Mouse (Mus musculus): ENCODE data around the gene Myh14. TPM values are rescaled to one million over a fixed set of nuclear protein-coding genes. Genes with fewer than 3 reads are reported as not detected.
A peak's percentile ranks its signal among the peaks of the same experiment; 100 is the strongest.

Myh14 gene
- polyA plus RNA-seq, 1 experiment from 2014 or later: 28.4 TPM

DNA sequence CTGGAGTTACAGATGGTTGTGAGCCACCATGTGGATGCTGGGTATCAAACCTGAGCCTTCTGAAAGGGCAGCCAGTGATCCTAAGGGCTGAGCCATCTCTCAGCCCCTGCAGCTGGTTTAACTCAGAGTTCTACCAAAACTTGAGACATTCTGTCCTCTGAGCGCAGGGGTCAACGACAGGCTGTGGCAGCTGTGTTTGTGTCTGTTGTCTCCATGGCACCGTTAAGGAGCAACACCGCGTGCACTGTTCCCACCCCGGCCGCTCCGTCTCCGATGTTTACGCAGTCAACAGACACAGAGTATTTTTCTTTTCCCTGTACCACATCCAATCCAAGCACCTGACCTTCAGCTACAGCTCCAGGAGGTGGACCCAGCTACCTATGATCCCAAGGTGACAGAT, 22.9 kb downstream of the Myh14 start:
- ATAC-seq (ENCODE audit: low FRiP score, low TSS enrichment) (peak; percentile 60), DNase-seq (ENCODE audit: low spot score) (peak; percentile 40)
- TF ChIP-seq EP300 (optimal IDR thresholded peaks at IDR 0.05) (no peak), CTCF (IDR thresholded peaks at IDR 0.05; ENCODE audit: low read depth) (no peak)
- WGBS: 16% methylated on average over 10 of the region's 10 CpGs
- Histone ChIP-seq H3K27me3 (ENCODE audit: control insufficient read depth, insufficient read depth, low read length) (no peaks in the 10 kb centered on the region), H3K4me1 (replicated peaks; ENCODE audit: control insufficient read depth, insufficient read depth) (no peaks in the 10 kb centered on the region), H3K27ac (replicated peaks) (no peak overlapping the region), H3K4me3 (ENCODE audit: low read depth, low read length) (no peak overlapping the region), H3K36me3 (ENCODE audit: control insufficient read depth, insufficient read depth, low read length) (no peaks in the 10 kb centered on the region), H3K9me3 (ENCODE audit: control insufficient read depth, low read length) (no peaks in the 10 kb centered on the region), H3K4me2 (replicated peaks; ENCODE audit: low read depth) (no peak overlapping the region), H3K9ac (ENCODE audit: low read length) (no peak overlapping the region)

DNA sequence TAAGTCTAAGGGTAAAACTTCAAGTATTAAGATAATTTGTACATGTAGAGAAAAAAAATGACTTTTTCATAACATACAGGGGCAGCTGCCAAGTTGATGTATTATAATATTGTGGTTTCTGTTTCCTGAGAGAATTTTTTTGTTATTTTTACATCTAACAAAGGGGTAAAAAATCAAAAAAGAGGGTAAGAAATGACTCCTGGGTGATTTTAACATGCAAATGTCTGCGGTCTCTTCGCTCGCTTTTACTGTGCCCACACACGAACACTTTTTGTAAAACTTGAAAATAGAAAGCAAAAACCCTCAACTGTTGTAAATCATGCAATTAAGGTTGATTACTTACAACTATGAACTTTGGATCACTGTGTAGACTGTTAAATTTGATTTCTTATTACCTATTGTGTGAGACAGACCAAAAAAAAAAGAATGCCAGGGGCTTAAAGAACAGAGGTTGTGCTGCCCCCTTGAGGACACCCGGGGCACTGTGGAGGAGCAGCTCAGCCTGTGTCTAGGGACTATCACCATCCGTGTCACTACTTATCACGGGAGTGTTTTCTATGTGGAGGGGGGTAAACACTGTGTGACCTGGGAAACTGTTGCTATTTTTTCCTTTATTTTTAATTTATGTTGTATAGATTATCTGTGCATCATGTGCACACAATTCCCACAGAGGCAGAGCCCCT, 23.5 kb downstream of the Myh14 start:
- Histone ChIP-seq H3K4me2 (replicated peaks; ENCODE audit: low read depth) (no peak overlapping the region), H3K4me1 (replicated peaks; ENCODE audit: control insufficient read depth, insufficient read depth) (no peaks in the 10 kb centered on the region), H3K27ac (replicated peaks) (no peak overlapping the region), H3K36me3 (ENCODE audit: control insufficient read depth, insufficient read depth, low read length) (no peaks in the 10 kb centered on the region), H3K9ac (ENCODE audit: low read length) (no peak overlapping the region), H3K27me3 (ENCODE audit: control insufficient read depth, insufficient read depth, low read length) (no peaks in the 10 kb centered on the region), H3K4me3 (ENCODE audit: low read depth, low read length) (no peak overlapping the region), H3K9me3 (ENCODE audit: control insufficient read depth, low read length) (no peaks in the 10 kb centered on the region)
- peak; percentile 78 for DNase-seq (ENCODE audit: low spot score)
- ATAC-seq (ENCODE audit: low FRiP score, low TSS enrichment): no peak; the same call in 1 of the 2 replicates
- WGBS: 50% methylated on average over 7 of the region's 7 CpGs
- TF ChIP-seq EP300 (optimal IDR thresholded peaks at IDR 0.05) (no peak), CTCF (IDR thresholded peaks at IDR 0.05; ENCODE audit: low read depth) (peak; percentile 79)

DNA sequence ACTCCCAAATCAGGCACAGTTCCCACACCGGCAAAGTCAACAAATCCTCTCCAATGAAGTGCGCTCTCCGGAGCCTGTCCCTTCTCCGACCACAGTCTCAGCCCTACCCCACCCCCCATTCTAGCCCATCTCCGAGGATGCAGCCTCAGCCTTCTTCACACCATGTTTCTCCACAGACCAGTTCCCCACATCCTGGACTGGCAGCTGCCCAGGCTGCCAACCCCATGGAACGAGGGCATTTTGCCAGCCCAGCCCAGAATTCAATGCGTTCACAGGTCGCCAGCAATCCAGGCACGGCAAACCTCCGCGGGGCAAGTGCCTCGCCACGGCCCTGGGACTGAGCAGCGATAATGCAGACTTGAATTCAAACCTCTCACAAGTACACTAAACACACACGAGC, 24.7 kb downstream of the Myh14 start:
- H3K9ac ChIP-seq (ENCODE audit: low read length): no peak overlapping the region
- 31% methylated on average over 15 of the region's 15 CpGs for WGBS
- TF ChIP-seq EP300 (optimal IDR thresholded peaks at IDR 0.05): no peak
- peak; percentile 49 for DNase-seq (ENCODE audit: low spot score)
- H3K4me2 ChIP-seq (replicated peaks; ENCODE audit: low read depth): no peak overlapping the region
- no peak overlapping the region for H3K4me3 ChIP-seq (ENCODE audit: low read depth, low read length)
- no peaks in the 10 kb centered on the region for H3K9me3 ChIP-seq (ENCODE audit: control insufficient read depth, low read length)
- no peaks in the 10 kb centered on the region for H3K36me3 ChIP-seq (ENCODE audit: control insufficient read depth, insufficient read depth, low read length)
- H3K4me1 ChIP-seq (replicated peaks; ENCODE audit: control insufficient read depth, insufficient read depth): no peaks in the 10 kb centered on the region
- no peaks in the 10 kb centered on the region for H3K27me3 ChIP-seq (ENCODE audit: control insufficient read depth, insufficient read depth, low read length)
- no peak overlapping the region for H3K27ac ChIP-seq (replicated peaks)
- ATAC-seq (ENCODE audit: low FRiP score, low TSS enrichment): no peak

DNA sequence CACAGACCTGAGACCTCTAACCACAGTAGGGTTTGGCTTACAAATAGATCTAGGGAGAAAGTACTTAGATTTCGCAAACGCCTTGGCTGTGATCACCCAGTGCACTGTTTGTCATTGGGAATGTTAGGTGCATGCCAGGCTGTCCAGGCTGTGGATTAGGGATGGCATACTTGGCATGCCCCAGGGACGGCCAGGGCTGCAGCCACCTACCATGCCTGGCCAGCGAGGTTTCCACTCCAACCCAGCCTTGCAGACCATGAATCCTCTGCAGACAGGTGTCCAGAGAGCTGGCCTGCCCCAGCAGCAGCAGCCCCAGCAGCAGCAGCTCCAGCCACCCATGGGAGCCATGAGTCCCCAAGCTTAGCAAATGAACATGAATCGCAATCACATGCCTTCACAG, 25.4 kb downstream of the Myh14 start:
- TF ChIP-seq CTCF (IDR thresholded peaks at IDR 0.05; ENCODE audit: low read depth): no peak
- no peak for TF ChIP-seq EP300 (optimal IDR thresholded peaks at IDR 0.05)
- H3K4me2 ChIP-seq (replicated peaks; ENCODE audit: low read depth): no peak overlapping the region
- no peaks in the 10 kb centered on the region for H3K9me3 ChIP-seq (ENCODE audit: control insufficient read depth, low read length)
- no peak for ATAC-seq (ENCODE audit: low FRiP score, low TSS enrichment)
- H3K27ac ChIP-seq (replicated peaks): no peak overlapping the region
- no peaks in the 10 kb centered on the region for H3K27me3 ChIP-seq (ENCODE audit: control insufficient read depth, insufficient read depth, low read length)
- no peaks in the 10 kb centered on the region for H3K4me1 ChIP-seq (replicated peaks; ENCODE audit: control insufficient read depth, insufficient read depth)
- H3K4me3 ChIP-seq (ENCODE audit: low read depth, low read length): no peak overlapping the region
- WGBS: 75% methylated on average over 5 of the region's 5 CpGs
- no peak overlapping the region for H3K9ac ChIP-seq (ENCODE audit: low read length)
- no peaks in the 10 kb centered on the region for H3K36me3 ChIP-seq (ENCODE audit: control insufficient read depth, insufficient read depth, low read length)
- DNase-seq (ENCODE audit: low spot score): no peak

DNA sequence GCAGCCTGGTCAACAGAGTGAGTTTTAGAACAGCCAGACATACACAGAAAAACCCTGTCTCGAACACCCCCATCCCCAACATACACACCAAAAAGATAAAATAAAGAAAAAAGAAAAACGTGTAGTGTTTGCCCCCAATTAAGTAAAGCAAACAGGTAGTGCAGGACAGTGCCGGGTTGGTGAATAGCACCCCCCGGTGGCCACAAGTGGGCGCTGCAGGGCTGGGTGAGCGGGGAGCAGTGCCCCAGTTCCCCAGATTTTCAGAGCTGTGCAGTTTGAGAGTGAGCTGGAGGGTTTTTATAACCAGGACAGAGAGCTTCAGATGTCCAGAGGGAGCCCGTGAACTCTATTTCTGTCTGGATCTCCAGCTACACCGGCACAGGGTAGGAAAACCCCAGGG, 28.8 kb downstream of the Myh14 start:
- H3K4me1 ChIP-seq (replicated peaks; ENCODE audit: control insufficient read depth, insufficient read depth): no peaks in the 10 kb centered on the region
- no peak overlapping the region for H3K4me2 ChIP-seq (replicated peaks; ENCODE audit: low read depth)
- H3K27me3 ChIP-seq (ENCODE audit: control insufficient read depth, insufficient read depth, low read length): no peaks in the 10 kb centered on the region
- H3K9ac ChIP-seq (ENCODE audit: low read length): no peak overlapping the region
- ATAC-seq (ENCODE audit: low FRiP score, low TSS enrichment) (no peak), DNase-seq (ENCODE audit: low spot score) (peak; percentile 62)
- TF ChIP-seq EP300 (optimal IDR thresholded peaks at IDR 0.05) (no peak), CTCF (IDR thresholded peaks at IDR 0.05; ENCODE audit: low read depth) (peak; percentile 69)
- no peaks in the 10 kb centered on the region for H3K36me3 ChIP-seq (ENCODE audit: control insufficient read depth, insufficient read depth, low read length)
- 30% methylated on average over 8 of the region's 8 CpGs for WGBS
- H3K27ac ChIP-seq (replicated peaks): no peak overlapping the region
- no peak overlapping the region for H3K4me3 ChIP-seq (ENCODE audit: low read depth, low read length)
- H3K9me3 ChIP-seq (ENCODE audit: control insufficient read depth, low read length): no peaks in the 10 kb centered on the region

DNA sequence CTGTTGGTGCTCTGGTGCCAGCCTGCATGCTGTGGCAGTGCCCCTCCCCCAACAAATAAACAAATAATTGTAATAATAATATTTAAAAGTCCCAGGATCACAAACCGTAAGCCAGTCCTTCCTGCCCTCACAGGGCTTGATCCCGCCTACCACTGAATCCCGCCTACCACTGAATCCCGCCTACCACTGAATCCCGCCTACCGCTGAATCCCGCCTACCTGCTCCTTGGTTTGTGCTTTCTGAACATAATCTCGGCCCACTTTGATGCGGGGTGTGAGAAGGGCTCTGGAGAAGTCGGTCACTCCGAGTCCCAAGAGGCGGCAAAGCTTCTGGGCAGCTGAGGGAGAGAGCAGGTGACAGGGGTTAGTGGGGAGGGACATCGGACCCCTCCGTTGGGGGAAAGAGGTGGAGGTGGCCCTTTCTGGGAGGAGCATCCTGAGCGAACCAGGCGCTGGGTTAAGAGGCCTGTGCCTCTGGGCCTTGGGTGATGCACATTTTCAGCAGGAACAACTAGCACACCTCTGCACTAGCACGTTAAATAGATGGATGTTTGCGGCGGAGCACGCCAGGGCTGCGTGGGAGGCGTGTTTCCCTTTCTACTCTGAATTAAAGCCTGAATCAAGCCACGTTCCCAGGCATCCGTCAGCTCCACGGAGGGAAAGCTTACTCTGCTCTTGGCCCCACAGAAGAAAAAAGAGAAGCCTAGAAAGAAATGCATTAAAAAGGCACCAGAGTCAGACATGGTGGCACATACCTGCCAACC, 29.6 kb downstream of the Myh14 start:
- no peak overlapping the region for H3K9ac ChIP-seq (ENCODE audit: low read length)
- no peaks in the 10 kb centered on the region for H3K36me3 ChIP-seq (ENCODE audit: control insufficient read depth, insufficient read depth, low read length)
- peak overlapping the region; percentile 21; the same call in 1 of the 2 replicates for H3K4me2 ChIP-seq (replicated peaks; ENCODE audit: low read depth)
- TF ChIP-seq CTCF (IDR thresholded peaks at IDR 0.05; ENCODE audit: low read depth) (no peak), EP300 (optimal IDR thresholded peaks at IDR 0.05) (no peak)
- no peaks in the 10 kb centered on the region for H3K9me3 ChIP-seq (ENCODE audit: control insufficient read depth, low read length)
- no peak overlapping the region for H3K4me3 ChIP-seq (ENCODE audit: low read depth, low read length)
- 23% methylated on average over 24 of the region's 25 CpGs for WGBS
- no peak overlapping the region for H3K27ac ChIP-seq (replicated peaks)
- ATAC-seq (ENCODE audit: low FRiP score, low TSS enrichment): no peak
- peak; percentile 29 for DNase-seq (ENCODE audit: low spot score)
- no peaks in the 10 kb centered on the region for H3K27me3 ChIP-seq (ENCODE audit: control insufficient read depth, insufficient read depth, low read length)
- no peaks in the 10 kb centered on the region for H3K4me1 ChIP-seq (replicated peaks; ENCODE audit: control insufficient read depth, insufficient read depth)
